Mouse (Mus musculus) limb, embryonic 14.5 days (tissue): Measurements from ENCODE around the gene Ppcdc. TPM values are rescaled to one million over a fixed set of nuclear protein-coding genes. Genes with fewer than 3 reads are reported as not detected.

Source experiments
- ATAC-seq: fragments of 200-750 bp; cut with Nextera tagmentation; 2 replicates; pipeline ENCODE4 v1.8.0; 2017; ENCODE audit warnings: low read depth, moderate number of reproducible peaks, moderate TSS enrichment; ENCODE audit not compliant: low FRiP score
- DNase-seq: peaks from one replicate; pipeline ENCODE4 v3.0.0-alpha.2; 2015; ENCODE audit warnings: low spot score
- H3K27ac ChIP-seq: fragments of 300-500 bp; sonication (generic); replicated peaks from 2 replicates; pipeline ENCODE4 v1.5.1; 2014; ENCODE audit warnings: low read depth, mild to moderate bottlenecking, low read length, moderate library complexity, mixed read lengths
- H3K27me3 ChIP-seq: fragments of 300-500 bp; sonication (generic); 2 replicates; pipeline ENCODE4 v1.6.1; 2014; ENCODE audit warnings: low read length, mixed read lengths; ENCODE audit not compliant: control insufficient read depth, insufficient read depth
- H3K36me3 ChIP-seq: fragments of 300-500 bp; sonication (generic); 2 replicates; pipeline ENCODE4 v1.6.1; 2014; ENCODE audit warnings: mild to moderate bottlenecking, low read length, moderate library complexity, mixed read lengths; ENCODE audit not compliant: control insufficient read depth, insufficient read depth
- H3K4me1 ChIP-seq: fragments of 300-500 bp; sonication (generic); 2 replicates; pipeline ENCODE4 v1.6.1; 2014; ENCODE audit warnings: antibody characterized with exemption, low read length, mixed read lengths; ENCODE audit not compliant: control insufficient read depth, insufficient read depth
- H3K4me2 ChIP-seq: fragments of 300-500 bp; sonication (generic); replicated peaks from 2 replicates; pipeline ENCODE4 v1.6.1; 2014; ENCODE audit warnings: low read depth, mild to moderate bottlenecking, low read length, moderate library complexity; ENCODE audit not compliant: severe bottlenecking
- H3K4me3 ChIP-seq: fragments of 300-500 bp; sonication (generic); replicated peaks from 2 replicates; pipeline ENCODE4 v1.5.1; 2014; ENCODE audit warnings: low read length
- H3K9ac ChIP-seq: fragments of 300-500 bp; sonication (generic); 2 replicates; pipeline ENCODE4 v1.6.1; 2014; ENCODE audit warnings: mild to moderate bottlenecking, low read depth, low read length, moderate library complexity; ENCODE audit not compliant: severe bottlenecking
- H3K9me3 ChIP-seq: fragments of 300-500 bp; sonication (generic); 2 replicates; pipeline ENCODE4 v1.6.1; 2016; ENCODE audit warnings: low read length; ENCODE audit not compliant: control insufficient read depth
- POLR2A ChIP-seq: fragments of 200-500 bp; IDR thresholded peaks from 2 replicates; pipeline ENCODE4 v1.8.0; 2012; ENCODE audit warnings: inconsistent platforms, mild to moderate bottlenecking, moderate library complexity, borderline replicate concordance; ENCODE audit not compliant: insufficient read depth, insufficient read length; ENCODE audit errors: extremely low read depth
- WGBS: fragments of 180-500 bp; shearing (Covaris S2); extraction: QIAGEN DNeasy Blood & Tissue Kit; methylation state at CpG from one replicate; pipeline ENCODE4 v1.1.7; 2014; 5-methylcytosine and 5-hydroxymethylcytosine counted together
- polyA plus RNA-seq, 2 experiments: library from polyadenylated mRNA; depleted of rRNA in 1 of 2; stranded (reverse) in 1 of 2; unstranded in 1 of 2; fragments of >200 nt; fragmentation: Nextera tagmentation in 1 of 2; extraction: Ambion mirVana in 1 of 2; gene quantifications; 2 replicates each; pipeline versions ENCODE4 v1.2.1 to v1.2.3; 2012 to 2014

Ppcdc gene
- polyA plus RNA-seq, 2 experiments, result 22.1 to 32.1 TPM

GRCm38 (mm10) chr9:57452624-57453462, 12.9 kb upstream of the Ppcdc start:
- Histone ChIP-seq H3K9me3 (no peaks in the 10 kb centered on the region), H3K4me3 (no peak overlapping the region), H3K4me1 (no peaks in the 10 kb centered on the region), H3K9ac (no peak overlapping the region), H3K27me3 (no peaks in the 10 kb centered on the region), H3K36me3 (no peaks in the 10 kb centered on the region), H3K27ac (no peak overlapping the region), H3K4me2 (no peak overlapping the region)
- no peak for TF ChIP-seq POLR2A
- 87% methylated on average over 8 of the region's 8 CpGs for WGBS
- DNase-seq (no peak), ATAC-seq (no peak)

- Histone ChIP-seq H3K4me1 (no peaks in the 10 kb centered on the region), H3K27me3 (no peaks in the 10 kb centered on the region), H3K9me3 (no peaks in the 10 kb centered on the region), H3K36me3 (0 out of 2 replicates have a peak, but pooled peaks cover 3% of the 10 kb centered on the region), H3K4me2 (no peak overlapping the region), H3K4me3 (no peak overlapping the region), H3K27ac (no peak overlapping the region), H3K9ac (no peak overlapping the region)
- no peak for TF ChIP-seq POLR2A
- DNase-seq (no peak), ATAC-seq (no peak)
- 65% methylated on average over 1 of the region's 1 CpGs for WGBS
These were observed 9.8 kb upstream of the Ppcdc start for GRCm38 (mm10) chr9:57449715-57450114.

DNA sequence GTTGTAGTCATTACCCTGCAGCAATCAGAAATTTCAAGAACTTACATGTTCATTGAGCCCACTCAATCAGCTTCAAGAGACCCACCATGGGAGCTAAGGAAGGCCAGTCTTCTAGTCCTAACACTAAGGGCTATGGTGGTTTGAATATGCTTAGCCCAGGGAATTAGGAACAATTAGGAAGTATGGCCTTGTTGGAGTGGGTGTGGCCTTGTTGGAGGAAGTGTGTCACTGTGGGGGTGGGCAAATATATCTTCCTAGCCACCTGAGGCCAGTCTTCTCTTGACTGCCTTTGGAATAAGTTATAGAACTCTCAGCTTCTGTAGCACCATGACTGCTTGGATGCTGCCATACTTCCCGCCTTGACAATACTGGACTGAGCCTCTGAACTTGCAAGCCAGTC, 696 bp upstream of the Ppcdc start:
- Histone ChIP-seq H3K9ac (no peak overlapping the region), H3K4me3 (no peak overlapping the region), H3K4me1 (peaks cover 6% of the 10 kb centered on the region; the same call in 1 of the 2 replicates), H3K36me3 (0 out of 2 replicates have a peak, but pooled peaks cover 3% of the 10 kb centered on the region), H3K4me2 (no peak overlapping the region), H3K27me3 (no peaks in the 10 kb centered on the region), H3K9me3 (no peaks in the 10 kb centered on the region), H3K27ac (no peak overlapping the region)
- 94% methylated on average over 1 of the region's 1 CpGs for WGBS
- DNase-seq (no peak), ATAC-seq (no peak)
- no peak for TF ChIP-seq POLR2A

- H3K27me3 ChIP-seq, result no peaks in the 10 kb centered on the region
- H3K9ac ChIP-seq, result peak overlapping the region; percentile 68
These were observed 841 bp downstream of the Ppcdc start for GRCm38 (mm10) chr9:57439083-57439482.

DNA sequence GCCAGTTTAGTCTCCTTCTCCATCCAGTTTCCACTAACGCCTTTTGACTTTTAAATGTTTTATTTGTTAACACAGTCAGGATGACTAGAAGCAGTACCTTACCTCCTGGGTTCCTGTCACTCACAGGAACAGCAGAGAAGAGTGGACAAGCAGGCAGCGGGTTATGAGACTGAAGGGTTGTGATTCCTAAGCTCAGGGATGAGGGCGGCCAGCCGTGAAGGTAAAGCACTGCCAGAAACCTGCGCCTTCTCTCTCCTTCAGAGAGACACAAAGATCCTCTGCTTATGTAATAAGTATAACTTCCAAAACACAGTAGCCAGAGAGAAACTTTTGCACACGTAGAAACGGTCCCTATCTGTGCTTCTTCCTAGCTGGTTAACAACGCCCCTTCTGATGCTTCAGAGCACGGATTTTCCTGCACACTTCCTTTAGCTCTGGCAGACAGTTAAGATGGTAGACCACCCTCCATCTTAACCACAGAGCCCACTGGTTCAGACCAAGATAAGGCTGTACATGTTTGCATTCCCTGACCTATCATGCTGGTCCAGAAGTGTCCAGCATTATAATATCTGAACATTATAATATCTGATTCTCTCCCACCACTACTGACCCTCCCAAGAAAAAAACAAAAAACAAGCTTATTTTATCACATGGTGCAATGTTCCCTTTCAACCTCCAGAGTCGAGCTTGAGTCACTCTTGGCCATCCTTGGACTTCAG, 1.9 kb downstream of the Ppcdc start:
- Histone ChIP-seq H3K4me3 (no peak overlapping the region), H3K36me3 (no peaks in the 10 kb centered on the region), H3K9ac (no peak overlapping the region), H3K27ac (no peak overlapping the region), H3K4me2 (no peak overlapping the region), H3K4me1 (peaks cover 11% of the 10 kb centered on the region), H3K27me3 (no peaks in the 10 kb centered on the region), H3K9me3 (no peaks in the 10 kb centered on the region)
- no peak for DNase-seq
- TF ChIP-seq POLR2A, result no peak
- 85% methylated on average over 10 of the region's 10 CpGs for WGBS
- no peak for ATAC-seq

More at GRCm38 (mm10) chr9:57439083-57439482, 841 bp downstream of the Ppcdc start:
- H3K4me1 ChIP-seq, result peaks cover 6% of the 10 kb centered on the region; the same call in 1 of the 2 replicates
- no peaks in the 10 kb centered on the region for H3K9me3 ChIP-seq
- no peaks in the 10 kb centered on the region for H3K36me3 ChIP-seq
- H3K27ac ChIP-seq, result peak overlapping the region; percentile 81; the same call in 1 of the 2 replicates
- no peak for TF ChIP-seq POLR2A
- 51% methylated on average over 7 of the region's 7 CpGs for WGBS
- H3K4me2 ChIP-seq, result peak overlapping the region; percentile 76
- H3K4me3 ChIP-seq, result peak overlapping the region; percentile 54
- DNase-seq, result peak; percentile 20
- ATAC-seq, result no peak
